Mouse (Mus musculus) neural tube, embryonic 13.5 days (tissue): ENCODE data around the gene Cd59b. TPM values are rescaled to one million over a fixed set of nuclear protein-coding genes. Genes with fewer than 3 reads are reported as not detected.

ENCODE experiments used
- ATAC-seq: fragments of 200-750 bp; cut with Nextera tagmentation; 2 replicates; pipeline ENCODE4 v1.8.0; 2017; ENCODE audit warnings: low read depth, mild to moderate bottlenecking, moderate TSS enrichment, moderate library complexity
- H3K27ac ChIP-seq: fragments of 300-500 bp; sonication (generic); replicated peaks from 2 replicates; pipeline ENCODE4 v1.5.1; 2015; ENCODE audit warnings: moderate library complexity, mild to moderate bottlenecking, inconsistent platforms
- H3K27me3 ChIP-seq: fragments of 300-500 bp; sonication (generic); 2 replicates; pipeline ENCODE4 v1.6.1; 2015; ENCODE audit warnings: mild to moderate bottlenecking, inconsistent platforms
- H3K36me3 ChIP-seq: fragments of 300-500 bp; sonication (generic); 2 replicates; pipeline ENCODE4 v1.6.1; 2015; ENCODE audit warnings: mild to moderate bottlenecking, inconsistent platforms
- H3K4me1 ChIP-seq: fragments of 300-500 bp; sonication (generic); replicated peaks from 2 replicates; pipeline ENCODE4 v1.6.1; 2015; ENCODE audit warnings: inconsistent platforms
- H3K4me2 ChIP-seq: fragments of 300-500 bp; sonication (generic); 2 replicates; pipeline ENCODE4 v1.6.1; 2015; ENCODE audit warnings: inconsistent platforms, mild to moderate bottlenecking, moderate library complexity
- H3K4me3 ChIP-seq: fragments of 300-500 bp; sonication (generic); 2 replicates; pipeline ENCODE4 v1.5.1; 2015; ENCODE audit warnings: mild to moderate bottlenecking, inconsistent platforms
- H3K9ac ChIP-seq: fragments of 300-500 bp; sonication (generic); 2 replicates; pipeline ENCODE4 v1.6.1; 2015; ENCODE audit warnings: moderate library complexity, mild to moderate bottlenecking, inconsistent platforms
- H3K9me3 ChIP-seq: fragments of 300-500 bp; sonication (generic); 2 replicates; pipeline ENCODE4 v1.6.1; 2016; ENCODE audit warnings: inconsistent platforms
- WGBS: fragments of 180-500 bp; shearing (Covaris S2); methylation state at CpG from one replicate; pipeline ENCODE4 v1.1.7; 2015; 5-methylcytosine and 5-hydroxymethylcytosine counted together
- polyA plus RNA-seq: library from polyadenylated mRNA; unstranded; fragments of >200 nt; fragmentation: Nextera tagmentation; extraction: Ambion mirVana; gene quantifications from 2 replicates; pipeline ENCODE4 v1.2.1, GENCODE M21; 2015

Cd59b gene
- 2.4 and 3.2 TPM in 2 replicates for polyA plus RNA-seq

- ATAC-seq: peak; percentile 82
- 5% methylated on average over 13 of the region's 13 CpGs for WGBS
- Histone ChIP-seq H3K4me2 (peak within 1 kb of the TSS; percentile 60), H3K4me3 (peak within 1 kb of the TSS; percentile 37), H3K9me3 (0 out of 2 replicates have a peak, but pooled peaks cover 4% of the 10 kb centered on the region), H3K27me3 (no peaks in the 10 kb centered on the region), H3K9ac (peak within 1 kb of the TSS; percentile 63), H3K4me1 (peaks cover 8% of the 10 kb centered on the region), H3K27ac (no peak within 1 kb of the TSS), H3K36me3 (no peaks in the 10 kb centered on the region)
Measured at GRCm38 (mm10) chr2:104069704-104070185, at the start of gene Cd59b. Cd59b (plus strand) TSS chr2:104069849.

GRCm38 (mm10) chr2:104023096-104023495, 46.6 kb upstream of the Cd59b start:
- H3K4me2 ChIP-seq: no peak overlapping the region
- H3K9ac ChIP-seq: no peak overlapping the region
- H3K36me3 ChIP-seq: no peaks in the 10 kb centered on the region
- peaks cover 4% of the 10 kb centered on the region; the same call in 1 of the 2 replicates for H3K4me1 ChIP-seq
- no peaks in the 10 kb centered on the region for H3K9me3 ChIP-seq
- no peaks in the 10 kb centered on the region for H3K27me3 ChIP-seq
- H3K27ac ChIP-seq: no peak overlapping the region
- no peak for ATAC-seq
- 86% methylated on average over 7 of the region's 7 CpGs for WGBS
- no peak overlapping the region for H3K4me3 ChIP-seq

- H3K4me1 ChIP-seq: peaks cover 18% of the 10 kb centered on the region
- H3K4me3 ChIP-seq: no peak overlapping the region
- 92% methylated on average over 4 of the region's 4 CpGs for WGBS
- H3K27ac ChIP-seq: no peak overlapping the region
- H3K9ac ChIP-seq: no peak overlapping the region
- no peaks in the 10 kb centered on the region for H3K27me3 ChIP-seq
- no peak overlapping the region for H3K4me2 ChIP-seq
- no peak for ATAC-seq
- no peaks in the 10 kb centered on the region for H3K9me3 ChIP-seq
- H3K36me3 ChIP-seq: no peaks in the 10 kb centered on the region
Measured at GRCm38 (mm10) chr2:104024656-104025055, 45.0 kb upstream of the Cd59b start.

GRCm38 (mm10) chr2:104027458-104028138, 42.1 kb upstream of the Cd59b start, which contains the start of gene Fbxo3:
Fbxo3 (plus strand) TSS chr2:104027721.
- H3K27ac ChIP-seq: peak within 1 kb of the TSS; percentile 68
- peaks cover 9% of the 10 kb centered on the region; the same call in 1 of the 2 replicates for H3K36me3 ChIP-seq
- ATAC-seq: peak; percentile 97
- H3K9me3 ChIP-seq: no peaks in the 10 kb centered on the region
- H3K4me2 ChIP-seq: peak within 1 kb of the TSS; percentile 65
- peaks cover 29% of the 10 kb centered on the region for H3K4me1 ChIP-seq
- under 1% methylated on average over 44 of the region's 44 CpGs for whole genome bisulfite sequencing
- H3K9ac ChIP-seq: peak within 1 kb of the TSS; percentile 95
- no peaks in the 10 kb centered on the region for H3K27me3 ChIP-seq
- H3K4me3 ChIP-seq: peak within 1 kb of the TSS; percentile 93

- H3K4me1 ChIP-seq: peaks cover 29% of the 10 kb centered on the region
- peaks cover 10% of the 10 kb centered on the region; the same call in 1 of the 2 replicates for H3K36me3 ChIP-seq
- peak within 1 kb of the TSS; percentile 93 for H3K4me3 ChIP-seq
- 2% methylated on average over 29 of the region's 32 CpGs for WGBS
- H3K27ac ChIP-seq: peak within 1 kb of the TSS; percentile 68
- H3K27me3 ChIP-seq: no peaks in the 10 kb centered on the region
- H3K4me2 ChIP-seq: peak within 1 kb of the TSS; percentile 65
- peak within 1 kb of the TSS; percentile 95 for H3K9ac ChIP-seq
- ATAC-seq: peak; percentile 76
- no peaks in the 10 kb centered on the region for H3K9me3 ChIP-seq
Measured at GRCm38 (mm10) chr2:104028139-104028723, 41.4 kb upstream of the Cd59b start, which contains the start of gene 4931422A03Rik. 4931422A03Rik (minus strand) TSS chr2:104028361.

GRCm38 (mm10) chr2:104029074-104029473, 40.6 kb upstream of the Cd59b start:
- H3K4me3 ChIP-seq: peak overlapping the region; percentile 93
- peaks cover 16% of the 10 kb centered on the region for H3K36me3 ChIP-seq
- no peak overlapping the region for H3K27ac ChIP-seq
- H3K4me1 ChIP-seq: peaks cover 29% of the 10 kb centered on the region
- H3K4me2 ChIP-seq: peak overlapping the region; percentile 65
- no peaks in the 10 kb centered on the region for H3K27me3 ChIP-seq
- WGBS: 84% methylated on average over 2 of the region's 2 CpGs
- no peak for ATAC-seq
- peak overlapping the region; percentile 95 for H3K9ac ChIP-seq
- H3K9me3 ChIP-seq: no peaks in the 10 kb centered on the region

GRCm38 (mm10) chr2:104030381-104030780, 39.3 kb upstream of the Cd59b start:
- Histone ChIP-seq H3K27me3 (no peaks in the 10 kb centered on the region), H3K36me3 (peaks cover 23% of the 10 kb centered on the region), H3K27ac (no peak overlapping the region), H3K4me2 (no peak overlapping the region), H3K9ac (no peak overlapping the region), H3K9me3 (no peaks in the 10 kb centered on the region), H3K4me1 (peaks cover 29% of the 10 kb centered on the region), H3K4me3 (no peak overlapping the region)
- no peak for ATAC-seq
- WGBS: 85% methylated on average over 3 of the region's 3 CpGs

GRCm38 (mm10) chr2:104032056-104032455, 37.6 kb upstream of the Cd59b start:
- no peak for ATAC-seq
- Histone ChIP-seq H3K4me1 (peaks cover 28% of the 10 kb centered on the region), H3K9ac (no peak overlapping the region), H3K4me2 (no peak overlapping the region), H3K9me3 (no peaks in the 10 kb centered on the region), H3K4me3 (no peak overlapping the region), H3K27ac (no peak overlapping the region), H3K27me3 (no peaks in the 10 kb centered on the region), H3K36me3 (peaks cover 36% of the 10 kb centered on the region)
- WGBS: 93% methylated on average over 3 of the region's 3 CpGs

- H3K36me3 ChIP-seq: peaks cover 48% of the 10 kb centered on the region
- WGBS: 34% methylated on average over 3 of the region's 3 CpGs
- no peaks in the 10 kb centered on the region for H3K27me3 ChIP-seq
- no peak overlapping the region for H3K4me2 ChIP-seq
- no peak overlapping the region for H3K4me3 ChIP-seq
- H3K9ac ChIP-seq: no peak overlapping the region
- peaks cover 8% of the 10 kb centered on the region for H3K4me1 ChIP-seq
- no peak overlapping the region for H3K27ac ChIP-seq
- no peak for ATAC-seq
- H3K9me3 ChIP-seq: no peaks in the 10 kb centered on the region
Measured at GRCm38 (mm10) chr2:104034832-104035472, 34.7 kb upstream of the Cd59b start.

- Histone ChIP-seq H3K36me3 (peaks cover 53% of the 10 kb centered on the region), H3K4me2 (no peak overlapping the region), H3K9me3 (no peaks in the 10 kb centered on the region), H3K9ac (no peak overlapping the region), H3K4me1 (peaks cover 3% of the 10 kb centered on the region; the same call in 1 of the 2 replicates), H3K4me3 (no peak overlapping the region), H3K27ac (no peak overlapping the region), H3K27me3 (no peaks in the 10 kb centered on the region)
- 87% methylated on average over 6 of the region's 6 CpGs for WGBS
- no peak for ATAC-seq
Measured at GRCm38 (mm10) chr2:104035595-104035994, 34.1 kb upstream of the Cd59b start.

GRCm38 (mm10) chr2:104036316-104036715, 33.3 kb upstream of the Cd59b start:
- no peak for ATAC-seq
- 75% methylated on average over 3 of the region's 3 CpGs for WGBS
- Histone ChIP-seq H3K9me3 (no peaks in the 10 kb centered on the region), H3K27me3 (no peaks in the 10 kb centered on the region), H3K36me3 (peaks cover 57% of the 10 kb centered on the region), H3K9ac (no peak overlapping the region), H3K4me1 (no peaks in the 10 kb centered on the region), H3K4me2 (no peak overlapping the region), H3K4me3 (no peak overlapping the region), H3K27ac (no peak overlapping the region)

- no peak overlapping the region for H3K4me2 ChIP-seq
- no peaks in the 10 kb centered on the region for H3K9me3 ChIP-seq
- no peaks in the 10 kb centered on the region for H3K4me1 ChIP-seq
- H3K27me3 ChIP-seq: no peaks in the 10 kb centered on the region
- no peak overlapping the region for H3K4me3 ChIP-seq
- no peak for ATAC-seq
- no peak overlapping the region for H3K27ac ChIP-seq
- no peak overlapping the region for H3K9ac ChIP-seq
- 41% methylated on average over 2 of the region's 2 CpGs for WGBS
- peaks cover 57% of the 10 kb centered on the region for H3K36me3 ChIP-seq
Measured at GRCm38 (mm10) chr2:104038236-104038635, 31.4 kb upstream of the Cd59b start.
